Mouse (Mus musculus) c-Kit-negative CD71-positive TER-119-positive erythroid progenitor cells, embryonic 14.5 days (primary cell): ENCODE data around the gene Tbcb.
"Not testable (repeated sequence)": the region's sequence is repeated elsewhere in the genome, so short reads cannot be mapped to it uniquely, and the experiment has no call there.

Experiments used
- DNase-seq: peaks from one replicate; pipeline ENCODE4 v3.0.0-alpha.2; 2013; ENCODE audit warnings: low read depth, low spot score

Gene Tbcb

DNA sequence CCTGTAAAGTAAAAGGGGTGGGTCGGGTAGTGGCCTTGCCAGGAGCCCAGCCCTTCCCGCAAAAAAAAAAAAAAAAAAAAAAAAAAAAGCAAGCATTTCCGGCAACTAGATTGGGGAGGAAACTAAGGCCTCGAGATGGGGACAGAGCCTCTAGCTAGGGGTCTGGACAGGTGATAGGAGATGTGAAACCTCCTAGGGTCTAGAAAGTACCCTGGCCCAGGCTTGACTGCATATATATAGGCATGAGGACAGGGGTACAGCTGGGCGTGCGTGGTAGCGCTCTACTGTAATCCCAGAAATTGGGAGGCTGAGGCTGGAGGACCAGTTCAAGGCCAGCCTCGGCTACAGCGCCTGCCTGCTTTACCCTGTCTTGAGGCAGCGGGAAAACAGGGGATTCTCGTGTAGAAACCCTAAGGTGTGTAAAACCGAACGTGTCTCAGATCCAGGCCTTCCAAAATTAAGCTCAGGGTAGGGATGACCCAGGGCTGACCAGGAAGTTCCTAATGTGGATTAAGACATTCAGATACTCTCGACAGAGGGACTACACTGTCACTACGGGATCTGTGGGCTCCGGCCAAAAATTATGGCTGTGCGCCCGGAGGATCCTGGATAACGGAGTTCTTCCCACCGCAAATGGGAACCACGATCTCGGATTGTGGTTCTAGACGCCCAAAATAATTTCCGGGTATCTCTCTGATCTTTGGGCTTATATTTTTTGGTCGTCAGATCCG is 37.8 kb downstream of the Tbcb start:
- peak; percentile 40 for DNase-seq

DNA sequence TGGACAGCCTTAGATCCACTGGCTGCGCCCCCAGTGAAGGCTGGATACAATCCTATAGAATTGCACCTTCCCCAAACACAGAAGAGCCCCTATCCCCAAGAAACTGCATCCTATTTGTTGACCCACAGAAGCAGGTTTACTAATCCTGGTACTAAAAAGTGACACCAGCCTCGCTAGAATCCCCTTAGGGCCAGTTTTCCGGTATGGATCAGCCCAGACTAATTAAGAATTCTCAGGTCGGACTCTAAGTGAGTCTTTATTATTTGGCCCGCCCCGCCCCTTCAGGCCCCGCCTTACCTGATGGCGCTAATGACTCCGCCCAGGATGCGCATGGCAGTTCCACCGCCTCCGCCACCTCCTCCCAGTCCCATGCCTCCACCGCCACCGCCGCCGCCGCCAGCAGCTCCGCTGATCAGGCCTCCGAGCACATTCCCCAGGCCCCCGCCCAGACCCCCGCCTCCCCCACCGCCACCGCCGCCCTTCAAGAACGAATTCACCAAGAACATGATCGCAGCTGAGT is 38.4 kb downstream of the Tbcb start:
- DNase-seq: peak; percentile 84

DNA sequence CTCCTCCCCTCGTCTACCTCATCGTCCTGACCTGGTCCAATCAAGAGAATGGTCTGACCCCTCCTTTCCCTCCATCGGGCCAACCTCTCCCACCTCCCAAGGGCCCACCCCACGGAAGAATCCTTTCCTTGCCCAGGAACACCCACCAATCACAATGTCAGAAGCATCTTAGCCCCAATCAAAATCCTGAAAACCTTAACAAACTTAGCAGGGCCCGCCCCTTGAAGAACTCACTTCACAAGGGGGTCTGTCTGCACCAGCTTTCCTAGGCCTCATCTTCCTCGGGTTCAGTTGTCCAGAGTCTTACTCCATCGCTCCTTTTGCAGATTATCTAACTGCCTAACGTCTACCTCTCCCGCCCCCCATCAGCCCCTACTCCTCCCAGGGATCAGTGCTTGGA is 39.1 kb downstream of the Tbcb start:
- DNase-seq: no peak

DNA sequence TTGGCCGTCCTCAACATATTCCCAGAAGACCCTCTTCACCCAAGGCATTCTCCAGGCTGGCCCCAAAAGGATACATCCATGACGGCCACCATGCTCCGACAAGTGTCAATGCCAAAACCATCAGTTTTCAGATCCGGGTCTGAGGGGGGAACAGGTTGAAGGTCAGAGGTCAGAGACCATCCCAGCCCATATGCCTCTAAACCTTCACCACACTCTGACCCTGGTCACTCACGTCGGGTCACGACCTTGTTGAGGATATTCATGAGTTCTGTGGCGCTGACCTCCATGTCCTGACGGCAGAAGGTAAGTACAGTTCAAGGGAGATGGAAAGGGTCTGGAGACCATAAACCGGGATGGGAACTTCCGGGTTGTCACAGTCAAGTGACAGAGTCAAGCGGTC is 40.0 kb downstream of the Tbcb start:
- DNase-seq: no peak

DNA sequence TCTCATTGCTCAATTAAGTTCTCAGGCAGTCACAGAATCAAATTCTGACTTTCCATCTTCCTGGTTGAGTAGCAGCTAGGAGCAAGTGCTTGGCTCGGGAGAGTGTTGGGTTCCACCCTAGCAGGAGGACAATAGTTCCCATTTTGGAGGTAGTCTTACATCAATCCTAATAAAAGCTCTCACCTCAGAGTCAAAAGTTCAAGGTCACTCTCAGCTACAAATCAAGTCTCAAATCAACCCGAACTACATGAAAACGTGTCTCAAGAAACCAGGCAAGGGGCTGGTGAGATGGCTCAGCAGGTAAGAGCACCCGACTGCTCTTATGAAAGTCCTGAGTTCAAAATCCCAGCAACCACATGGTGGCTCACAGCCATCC is 43.0 kb downstream of the Tbcb start:
- DNase-seq: no peak

DNA sequence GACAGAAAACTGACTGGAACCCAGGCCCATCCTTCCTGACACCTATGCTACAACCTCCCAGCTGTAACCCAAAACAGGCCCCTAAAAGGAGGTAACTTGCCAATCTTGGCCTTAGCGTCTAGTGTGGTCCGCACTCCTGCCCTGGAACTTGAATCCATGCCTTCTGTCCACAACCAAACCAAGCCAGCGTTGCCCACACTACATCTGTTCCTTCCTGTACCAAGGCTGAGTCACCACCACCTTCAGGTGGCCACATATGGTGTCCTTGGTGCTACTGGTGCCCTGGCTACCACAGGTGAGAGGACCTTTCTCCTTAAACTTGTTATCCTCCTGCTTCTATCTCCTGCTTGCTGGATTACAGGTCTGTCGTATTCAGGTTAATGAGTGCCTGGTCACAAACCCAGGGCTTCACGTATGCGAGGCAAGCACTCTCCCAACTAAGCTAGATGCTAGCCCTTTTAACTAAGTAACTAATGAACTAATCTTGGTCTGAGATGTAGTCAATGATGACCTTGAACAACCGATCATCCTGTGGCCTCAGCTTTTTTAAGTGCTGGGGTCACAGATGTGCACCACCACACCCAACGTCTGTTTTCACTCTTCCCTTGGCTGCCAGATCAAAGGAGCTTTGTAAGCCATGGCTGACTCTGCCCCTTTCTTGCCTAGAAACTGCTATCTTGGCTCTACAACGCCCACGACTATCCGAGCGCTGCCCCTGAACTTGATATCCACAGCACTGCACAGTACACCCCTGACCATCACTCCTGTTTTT is 43.5 kb downstream of the Tbcb start:
- no peak for DNase-seq

DNA sequence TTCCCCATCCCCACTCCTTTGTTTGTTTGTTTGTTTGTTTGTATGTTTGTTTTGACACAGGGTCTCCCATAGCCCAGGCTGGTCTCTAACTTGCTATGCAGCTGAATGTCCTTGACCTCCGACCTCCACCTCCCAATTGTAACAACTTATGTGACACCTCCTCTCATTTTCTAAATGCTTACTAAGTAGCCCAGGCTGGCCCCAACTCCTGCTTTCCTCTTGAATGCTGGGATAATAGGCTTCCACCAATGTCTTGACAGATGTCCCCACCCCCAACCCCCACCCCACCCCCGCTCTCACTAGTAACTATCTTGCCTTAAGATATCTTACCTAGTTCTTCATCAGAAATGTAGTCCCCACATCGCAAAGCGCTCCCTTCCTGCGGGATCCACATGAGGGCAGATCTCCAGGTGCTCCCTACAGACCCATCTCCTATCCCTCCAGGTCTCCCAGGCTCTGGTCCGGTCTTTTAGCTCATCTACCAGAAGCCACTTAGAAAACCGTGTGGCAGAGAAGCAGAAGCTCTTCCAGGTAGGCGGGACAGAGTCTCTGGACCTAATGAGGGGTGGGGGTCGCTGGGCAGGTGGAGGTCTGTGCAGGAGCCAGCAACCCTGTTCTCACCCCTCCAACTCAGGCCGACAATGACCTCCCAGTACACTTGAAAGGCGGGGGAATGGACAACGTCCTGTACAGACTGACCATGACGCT is 47.3 kb downstream of the Tbcb start:
- no peak for DNase-seq

DNA sequence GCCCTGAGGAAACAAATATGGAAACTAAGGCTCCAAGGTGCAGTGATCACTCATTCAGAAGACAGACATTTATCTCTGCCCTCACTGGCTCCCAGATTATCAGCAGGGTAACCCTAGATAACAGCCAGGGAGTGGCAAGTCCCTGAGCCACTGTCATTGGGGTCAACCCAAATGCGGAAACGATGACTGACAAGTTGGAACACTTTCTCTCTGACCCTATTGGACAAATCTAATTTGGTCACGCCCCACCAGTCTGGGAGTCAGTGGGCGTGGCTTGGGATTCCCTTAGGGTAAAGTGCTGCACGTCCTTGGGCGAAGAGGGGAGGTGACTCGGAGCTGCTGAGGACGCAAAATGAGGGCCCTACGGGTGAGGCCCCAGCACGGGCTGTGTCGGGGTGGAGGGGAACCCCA is 48.2 kb downstream of the Tbcb start, which contains the start of gene Cox7a1:
Cox7a1 (plus strand) TSS at position 266 of the 411 bp plus-strand sequence.
- peak; percentile 83 for DNase-seq

DNA sequence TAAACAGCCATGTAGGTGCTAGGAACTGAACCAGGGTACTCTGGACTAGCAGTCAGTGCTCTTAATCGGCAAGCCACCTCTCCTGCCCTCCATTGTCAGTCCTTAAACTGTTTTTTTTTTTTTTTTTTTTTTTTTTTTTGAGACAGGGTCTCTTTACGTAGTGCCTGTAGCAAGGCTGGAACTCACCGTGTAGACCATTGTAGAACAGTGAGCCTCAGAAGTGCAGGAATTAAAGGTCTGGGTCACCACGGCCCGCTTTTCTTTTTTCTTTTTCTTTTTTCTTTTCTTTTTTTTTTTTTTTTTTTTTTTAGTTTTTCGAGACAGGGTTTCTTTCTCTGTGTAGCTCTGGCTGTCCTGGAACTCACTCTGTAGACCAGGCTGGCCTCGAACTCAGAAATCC is 48.9 kb downstream of the Tbcb start:
- DNase-seq: not testable (repeated sequence)

DNA sequence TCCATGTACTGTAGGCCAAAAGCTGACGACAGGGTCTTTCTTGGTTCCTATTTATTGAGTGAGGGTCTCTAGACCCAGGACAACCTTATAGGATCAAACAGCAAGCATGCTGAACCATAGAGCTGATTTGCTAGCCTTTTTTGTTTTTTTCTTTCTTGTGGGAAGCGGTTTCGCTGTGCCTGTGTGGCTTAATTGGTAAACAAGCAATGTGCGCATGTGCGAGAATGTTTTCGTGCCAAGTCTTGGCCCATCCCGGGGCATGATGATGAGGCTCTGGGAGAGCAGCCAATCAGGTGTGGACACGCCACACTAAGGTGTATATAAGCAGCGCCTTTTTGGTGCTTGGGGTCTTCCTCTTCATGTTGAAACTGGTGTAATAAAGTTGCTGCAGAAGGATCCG is 50.1 kb downstream of the Tbcb start:
- not testable (repeated sequence) for DNase-seq

DNA sequence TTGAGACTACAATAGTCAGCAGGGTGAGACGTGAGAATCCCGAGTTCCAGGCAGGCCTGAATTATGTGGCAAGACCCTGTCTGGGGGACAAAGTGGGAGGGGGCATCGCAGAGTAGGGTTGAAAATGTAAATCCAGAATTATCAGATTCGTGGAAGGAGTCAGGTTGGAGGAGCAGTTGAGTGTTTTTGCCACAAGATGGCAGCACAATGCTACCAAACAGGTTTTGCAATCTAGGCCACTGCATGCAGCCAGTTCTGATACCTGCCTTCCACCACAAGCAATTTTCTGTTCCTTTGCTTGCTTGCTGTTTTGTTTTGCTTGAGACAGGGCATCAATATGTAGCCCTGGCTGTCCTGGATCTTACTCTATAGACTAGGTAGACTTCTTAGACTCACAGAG is 50.8 kb downstream of the Tbcb start:
- DNase-seq: peak; percentile 56

DNA sequence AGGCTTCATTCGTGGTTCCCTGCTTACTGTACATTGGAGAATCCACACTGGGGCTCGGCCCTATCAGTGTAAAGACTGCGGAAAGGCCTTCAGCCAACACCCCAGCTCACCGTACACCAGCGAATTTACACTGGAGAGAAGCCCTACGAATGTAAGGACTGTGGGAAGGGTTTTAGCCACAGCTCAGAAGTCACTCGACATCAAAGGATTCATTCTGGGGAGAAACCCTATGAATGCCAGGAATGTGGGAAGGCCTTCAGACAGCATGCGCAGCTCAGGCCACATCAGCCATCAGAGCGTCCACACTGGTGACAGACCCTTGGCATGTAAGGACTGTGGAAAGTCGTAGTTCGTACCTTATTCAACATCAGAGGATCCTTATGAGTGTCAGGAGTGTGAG is 53.8 kb downstream of the Tbcb start:
- DNase-seq: no peak

DNA sequence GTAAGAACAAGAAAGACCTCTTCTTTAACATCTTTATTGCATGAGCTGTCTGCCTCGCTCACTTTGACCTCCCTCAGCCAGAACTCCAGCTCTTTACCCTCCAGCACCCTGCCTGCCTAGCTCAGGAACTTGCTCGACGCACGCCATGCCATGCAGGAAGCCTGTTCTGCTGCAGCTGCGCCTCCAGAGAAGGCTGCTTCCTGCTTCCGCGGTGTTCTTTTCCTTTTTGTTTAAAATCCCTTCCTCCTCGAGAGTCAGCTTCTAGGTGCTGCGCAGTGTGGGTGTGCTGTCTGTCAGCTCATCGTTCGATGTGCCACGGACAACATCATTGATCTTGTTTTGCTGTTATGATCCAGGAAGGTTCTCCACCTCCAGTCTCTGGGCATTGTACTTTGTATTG is 55.6 kb downstream of the Tbcb start:
- no peak for DNase-seq
